Mouse (Mus musculus): ENCODE measurements around the gene A430078G23Rik. TPM values are rescaled to one million over a fixed set of nuclear protein-coding genes. Genes with fewer than 3 reads are reported as not detected.

A430078G23Rik gene
- total RNA-seq, 2 experiments from 2014 or later, result 0.51 to 0.56 TPM

DNA sequence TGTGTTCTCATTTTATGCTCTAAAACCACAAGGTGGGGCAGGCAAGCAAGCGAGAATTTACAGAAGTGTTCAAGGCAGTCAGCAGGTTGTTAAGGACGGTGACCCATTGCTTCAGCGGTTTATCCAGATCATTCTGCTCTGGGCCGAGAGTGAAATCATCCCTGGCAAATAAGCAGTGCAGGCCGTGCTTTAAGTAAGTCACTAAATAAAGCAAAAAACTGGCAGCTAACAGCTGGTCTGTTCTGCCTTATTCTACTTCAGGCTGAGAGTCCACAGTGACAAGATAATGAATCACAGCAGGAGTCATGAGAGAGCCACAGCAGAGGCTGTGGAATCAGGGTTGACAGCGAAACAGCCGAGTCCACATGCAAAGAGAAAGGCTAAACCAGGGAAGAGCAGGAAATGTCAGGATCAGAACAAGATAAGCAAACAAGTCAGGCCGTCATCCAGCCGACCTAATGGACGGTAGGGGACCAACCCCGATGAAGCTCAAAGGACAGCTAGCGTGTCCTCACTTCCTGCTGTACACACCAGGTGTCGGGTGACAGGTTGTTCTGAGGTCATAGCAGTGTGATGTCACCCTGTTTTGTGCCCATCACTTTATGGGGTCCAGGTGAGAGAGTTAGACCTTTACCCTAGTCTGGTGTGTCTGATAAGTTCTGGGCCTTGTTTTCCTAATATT, 4.9 kb upstream of the A430078G23Rik start:
- DNase-seq (ENCODE audit: low spot score in 2 of 2), result no peak

DNA sequence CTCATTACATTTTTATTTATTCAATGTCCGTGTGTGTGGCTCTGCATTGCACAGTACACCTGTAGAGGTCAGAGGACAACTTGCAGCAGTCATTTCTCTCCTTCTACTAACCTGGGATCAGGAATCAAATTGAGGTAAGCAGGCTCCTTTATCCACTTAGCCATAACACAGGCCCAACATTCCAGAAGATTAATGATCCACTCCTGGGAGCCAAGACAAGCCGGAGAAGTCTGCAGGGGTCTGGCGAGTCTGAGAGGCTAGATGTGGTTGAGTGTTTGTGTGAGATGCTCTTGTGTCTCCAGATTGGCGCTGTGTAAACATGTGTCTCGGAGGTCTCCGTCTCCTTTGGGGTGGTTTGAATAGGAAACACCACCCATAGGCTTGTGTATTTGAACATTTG, 2.5 kb upstream of the A430078G23Rik start:
- no peak for DNase-seq (ENCODE audit: low spot score in 2 of 2)

DNA sequence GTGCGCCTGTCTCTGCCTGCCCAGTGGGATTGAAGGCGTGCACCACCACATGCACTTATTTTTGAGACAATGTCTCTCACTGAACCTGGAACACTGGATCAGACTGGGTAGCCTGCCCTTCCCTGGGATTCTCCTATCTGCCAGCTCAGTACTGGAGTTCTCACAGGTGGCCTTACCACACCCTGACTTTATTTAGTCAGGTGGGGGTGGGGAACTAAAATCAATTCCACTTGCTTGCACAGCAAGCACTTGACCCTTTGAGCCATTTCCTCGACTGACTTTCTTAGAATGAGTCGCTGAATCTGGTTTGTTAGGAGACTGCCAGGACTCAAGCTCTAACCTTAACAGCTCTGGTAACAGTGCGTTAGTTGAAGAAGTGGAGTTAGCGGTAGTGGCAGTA, 500 bp upstream of the A430078G23Rik start:
- DNase-seq (ENCODE audit: low spot score in 2 of 2), result no peak

DNA sequence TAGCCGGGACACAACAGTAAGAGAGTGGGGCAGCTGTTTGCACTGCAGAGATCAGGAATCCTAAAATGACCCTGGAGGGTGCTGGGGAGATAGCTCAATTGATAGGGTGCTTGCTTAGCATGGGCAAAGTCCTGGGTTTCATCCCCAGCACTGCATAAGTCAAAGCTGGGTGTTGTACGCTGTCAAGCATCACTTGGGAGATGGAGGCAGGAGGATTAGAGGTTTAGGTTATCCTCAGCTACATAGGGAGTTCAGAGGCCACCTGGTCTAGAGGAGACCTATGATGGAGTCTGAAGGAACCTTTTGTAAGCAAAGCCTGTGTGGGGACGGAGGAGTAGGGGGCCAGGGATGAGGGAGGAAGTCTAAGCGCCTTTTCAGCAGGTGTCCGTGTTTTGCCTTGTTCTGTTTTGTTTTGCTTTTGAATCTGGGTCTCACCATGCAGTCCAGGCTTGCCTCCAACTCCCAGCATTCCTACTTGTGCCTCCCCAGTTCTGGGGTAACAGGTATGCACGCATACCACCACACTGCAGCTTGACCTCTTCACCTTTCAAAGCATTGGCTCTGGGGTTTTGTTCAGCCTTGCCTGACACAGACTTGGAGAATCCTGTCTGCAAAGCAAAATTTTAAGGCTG, 712 bp downstream of the A430078G23Rik start:
- no peak for DNase-seq (ENCODE audit: low spot score in 2 of 2)

DNA sequence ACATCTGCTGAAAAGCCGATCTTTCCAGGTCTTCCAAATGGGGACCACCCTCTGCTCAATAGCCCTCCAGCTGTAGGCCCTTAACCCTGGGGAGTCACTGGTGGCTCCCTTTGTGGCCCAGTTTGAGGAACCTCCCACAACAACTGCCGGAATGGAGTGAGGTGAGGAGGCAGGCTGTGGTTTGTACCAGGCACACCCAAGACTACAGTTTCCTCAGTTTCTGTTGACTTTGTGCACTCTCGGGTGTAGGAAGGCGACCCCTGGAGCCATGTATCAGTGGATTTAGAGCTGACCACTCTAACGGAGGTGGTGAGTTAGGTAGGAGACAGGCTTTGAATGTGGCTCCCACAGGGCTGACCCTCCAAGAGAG, 1.2 kb downstream of the A430078G23Rik start:
- no peak for DNase-seq (ENCODE audit: low spot score in 2 of 2)

DNA sequence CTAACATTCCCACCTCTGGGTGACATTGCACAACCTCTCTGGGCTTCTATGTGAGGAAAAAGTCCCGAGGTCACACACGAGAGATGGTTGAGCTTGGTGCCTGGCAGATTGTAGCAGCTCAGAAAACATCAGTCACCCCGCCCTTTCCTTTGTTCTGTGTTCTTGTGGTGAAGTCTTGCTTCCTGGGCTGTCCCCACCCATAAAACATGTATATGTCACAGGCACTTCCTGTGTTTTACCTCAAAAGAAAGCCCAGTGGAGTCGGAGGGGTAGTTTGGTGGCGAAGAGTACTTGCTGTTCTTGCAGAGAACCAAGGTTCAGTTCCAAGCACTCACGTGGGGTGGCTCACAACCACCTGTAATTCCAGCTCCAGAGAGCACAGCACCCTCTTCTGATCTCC, 2.4 kb downstream of the A430078G23Rik start:
- DNase-seq (ENCODE audit: low spot score in 2 of 2), result no peak

DNA sequence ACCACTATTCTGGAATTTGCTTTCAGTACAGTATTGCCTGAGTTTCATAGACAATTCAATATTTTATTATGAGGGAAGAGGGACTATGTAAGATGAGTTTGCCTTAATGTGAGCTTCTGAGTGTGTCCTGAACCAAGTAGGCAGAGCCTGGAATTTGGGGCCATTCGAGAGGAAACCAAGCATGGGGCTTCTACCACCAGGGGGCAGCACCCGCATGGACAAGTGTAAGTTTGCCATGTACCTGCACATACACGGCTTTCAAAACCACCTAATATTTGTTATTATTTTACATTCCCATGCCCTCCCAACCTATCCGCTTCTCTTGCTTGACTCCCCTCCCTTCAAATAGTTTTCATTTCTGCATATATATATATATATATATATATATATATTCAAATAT, 4.8 kb downstream of the A430078G23Rik start:
- peak; percentile 76 for DNase-seq (ENCODE audit: low spot score in 2 of 2)

DNA sequence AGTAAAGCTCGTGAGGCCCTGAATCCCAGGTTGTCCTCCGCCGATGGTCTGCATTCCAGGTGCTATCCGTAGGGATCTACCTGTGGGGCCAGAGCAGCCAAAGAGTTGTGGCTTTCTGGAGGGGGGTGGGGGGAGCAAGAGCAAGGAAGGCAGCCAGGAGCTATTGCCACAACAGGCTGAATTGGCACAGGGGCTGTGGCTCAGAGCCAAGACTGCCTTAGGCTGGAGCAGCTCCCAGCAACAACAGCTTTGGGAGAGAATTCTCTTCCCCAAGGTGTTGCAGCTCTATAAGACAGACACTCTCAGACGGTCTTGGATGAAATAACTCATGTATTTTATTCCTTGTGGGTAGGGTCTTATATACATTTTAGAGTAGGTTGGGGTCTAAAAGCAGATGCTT, 13.9 kb downstream of the A430078G23Rik start:
- no peak for DNase-seq (ENCODE audit: low spot score in 2 of 2)

DNA sequence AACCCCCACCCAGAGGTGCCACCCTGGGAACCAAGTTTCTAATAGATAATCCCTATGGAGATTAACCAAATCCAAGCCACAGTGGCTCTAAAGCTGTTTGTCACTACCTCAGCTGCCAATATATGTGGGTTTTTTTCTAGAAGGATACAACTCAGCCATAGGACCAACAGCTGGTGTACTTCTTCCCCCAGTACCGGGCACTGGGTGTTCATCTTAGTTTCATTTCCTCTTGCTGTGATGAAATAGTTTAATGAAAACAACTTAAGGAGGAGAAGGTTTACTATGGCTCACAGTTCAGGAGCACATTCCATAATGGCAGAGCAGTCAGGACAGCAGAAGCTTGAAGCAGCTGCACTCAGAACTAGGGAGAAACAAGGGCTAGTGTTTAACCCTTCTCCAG, 14.9 kb downstream of the A430078G23Rik start:
- DNase-seq (ENCODE audit: low spot score in 2 of 2), result no peak

DNA sequence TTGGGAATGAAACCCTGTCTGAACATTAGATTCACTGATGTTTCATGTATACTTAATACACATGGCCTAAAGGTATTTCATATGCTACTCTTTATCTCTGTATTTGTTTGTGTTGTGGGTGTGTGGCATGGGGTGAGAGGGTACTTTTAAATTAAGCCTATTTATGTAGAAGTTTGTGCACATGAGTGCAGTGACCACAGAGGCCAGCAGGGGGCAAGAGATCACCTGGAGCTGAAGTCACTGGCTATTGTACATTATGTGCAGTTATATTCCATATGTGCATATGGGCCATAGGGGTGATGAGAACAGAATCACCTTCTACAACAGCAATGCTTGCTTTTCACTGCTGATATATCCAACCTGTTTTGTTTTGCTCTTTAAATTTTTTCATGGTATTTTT, 22.5 kb downstream of the A430078G23Rik start:
- no peak for DNase-seq (ENCODE audit: low spot score in 2 of 2)

DNA sequence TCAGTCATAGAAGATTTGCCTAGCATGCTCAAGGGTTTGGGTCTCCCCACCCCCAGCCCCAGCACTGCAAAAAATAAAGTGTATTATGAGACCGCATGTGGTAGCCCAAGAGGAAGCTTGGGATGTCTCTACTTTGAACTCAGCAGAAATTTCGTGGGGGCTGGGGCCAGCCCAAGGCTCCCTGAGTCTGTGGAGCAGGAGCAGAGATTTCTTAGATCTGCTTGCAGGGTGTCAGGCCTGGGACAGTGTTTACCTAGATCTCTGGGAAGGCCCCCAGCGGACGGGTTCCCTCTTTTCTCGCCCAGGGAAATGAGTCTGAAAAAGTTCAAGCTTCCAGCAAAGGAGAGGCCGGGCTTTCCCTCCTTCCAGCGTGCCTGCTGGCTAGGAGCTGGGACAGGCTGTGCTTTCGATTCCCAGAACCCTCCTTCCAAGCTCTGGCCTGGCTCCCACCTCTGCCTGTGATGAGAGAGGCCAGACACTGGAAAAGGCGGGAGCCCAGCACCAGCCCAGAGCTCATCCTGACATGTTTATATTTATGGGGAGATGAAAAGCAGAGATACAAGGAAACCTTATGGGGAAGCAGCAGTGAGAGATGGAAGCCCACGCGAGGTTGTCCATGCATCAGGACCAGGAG, 23.5 kb downstream of the A430078G23Rik start:
- DNase-seq (ENCODE audit: low spot score in 2 of 2), result no peak

DNA sequence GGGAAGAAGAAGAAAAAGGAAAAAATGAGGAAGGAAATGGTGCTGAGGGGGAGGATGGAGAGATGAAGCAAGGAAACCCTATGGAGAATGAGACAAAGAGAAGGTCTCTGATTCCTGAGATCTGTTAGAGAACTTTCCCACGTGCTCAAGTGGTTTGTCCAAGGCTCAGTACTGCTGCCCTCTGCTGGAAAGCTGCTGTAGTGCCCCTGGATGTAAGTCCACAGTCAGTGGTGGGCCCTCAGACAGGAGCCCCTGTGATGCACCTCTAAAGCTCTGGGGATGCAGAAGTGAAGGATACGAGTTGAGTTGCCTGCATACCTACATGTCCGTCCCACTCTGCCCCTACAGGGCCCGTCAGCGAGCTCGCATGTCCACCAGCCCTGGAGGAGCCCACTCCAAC, 34.1 kb downstream of the A430078G23Rik start:
- peak in 1 of 2 experiments; percentile 48 for DNase-seq (ENCODE audit: low spot score in 2 of 2)

DNA sequence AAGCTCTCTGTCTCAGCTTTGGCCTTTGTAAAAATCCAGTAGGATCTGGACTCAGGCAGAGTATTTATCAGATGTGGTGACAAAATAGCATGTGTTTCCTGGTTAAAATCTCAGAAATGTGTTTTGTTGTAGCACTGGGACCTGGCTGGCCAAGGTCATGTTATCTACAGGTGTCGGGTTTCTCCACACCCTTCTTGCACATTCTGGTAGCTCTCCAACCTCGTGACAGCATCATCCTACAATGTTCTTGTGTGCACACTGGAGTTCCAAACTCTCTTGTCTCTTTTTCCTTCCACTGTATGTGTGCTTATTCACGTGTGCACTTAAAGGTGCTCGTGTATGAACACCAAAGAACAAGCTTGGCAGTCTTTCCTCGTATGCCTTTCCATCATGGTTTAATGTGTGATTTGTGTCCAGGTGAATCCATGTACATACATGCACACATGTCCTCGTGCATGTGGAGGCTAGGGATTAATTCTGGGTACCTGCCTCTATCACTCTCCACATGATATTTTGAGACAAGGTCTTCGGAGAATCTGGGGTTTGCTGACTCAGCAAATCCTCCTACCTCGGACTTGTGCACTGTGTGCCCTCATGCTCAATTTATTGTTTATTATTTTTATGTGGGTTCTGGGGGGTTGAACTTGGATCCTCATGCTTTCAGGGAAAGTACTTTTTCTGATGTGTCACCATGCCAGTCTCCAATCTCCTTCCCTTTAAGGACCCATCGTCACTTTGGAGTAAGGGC, 35.5 kb downstream of the A430078G23Rik start:
- no peak for DNase-seq (ENCODE audit: low spot score in 2 of 2)

DNA sequence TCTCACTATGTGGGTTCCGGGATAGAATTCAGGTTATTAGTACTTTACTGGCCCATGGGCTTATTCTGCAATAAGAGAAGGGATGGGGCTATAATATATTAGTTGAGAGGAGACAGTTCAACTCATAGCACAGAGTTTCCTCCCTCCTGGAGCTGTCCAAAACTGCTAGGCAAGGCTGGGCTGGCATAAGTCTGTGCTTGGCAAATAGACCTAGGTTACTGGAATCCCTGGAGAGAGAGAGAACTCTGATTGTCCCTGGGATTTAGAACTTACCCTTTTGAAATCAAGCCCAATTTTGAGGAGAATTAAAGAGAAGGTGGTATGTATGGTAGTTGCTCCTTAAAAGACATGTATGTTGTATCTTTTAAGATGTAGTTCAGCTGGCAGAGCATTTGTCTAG, 36.3 kb downstream of the A430078G23Rik start:
- DNase-seq (ENCODE audit: low spot score in 2 of 2), result no peak

DNA sequence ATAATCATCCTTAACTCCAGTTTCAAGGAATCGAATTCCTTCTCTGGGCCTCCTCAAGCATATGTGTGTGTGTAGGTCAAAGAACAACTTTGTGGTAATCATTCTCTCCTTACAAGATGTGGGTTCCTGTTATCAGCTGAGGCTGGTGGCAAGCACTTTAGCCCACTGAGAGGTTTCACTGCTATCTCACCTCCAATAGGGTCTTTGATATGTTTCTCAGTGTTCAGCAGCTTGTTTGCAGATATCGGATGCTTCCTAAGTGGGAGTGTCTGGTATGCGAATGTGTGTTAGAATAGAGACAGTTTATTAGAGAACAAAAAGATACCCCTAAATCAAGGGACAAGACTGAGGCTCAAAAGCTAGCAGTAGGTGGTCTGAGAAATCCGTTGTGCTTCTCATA, 39.1 kb downstream of the A430078G23Rik start:
- no peak for DNase-seq (ENCODE audit: low spot score in 2 of 2)

DNA sequence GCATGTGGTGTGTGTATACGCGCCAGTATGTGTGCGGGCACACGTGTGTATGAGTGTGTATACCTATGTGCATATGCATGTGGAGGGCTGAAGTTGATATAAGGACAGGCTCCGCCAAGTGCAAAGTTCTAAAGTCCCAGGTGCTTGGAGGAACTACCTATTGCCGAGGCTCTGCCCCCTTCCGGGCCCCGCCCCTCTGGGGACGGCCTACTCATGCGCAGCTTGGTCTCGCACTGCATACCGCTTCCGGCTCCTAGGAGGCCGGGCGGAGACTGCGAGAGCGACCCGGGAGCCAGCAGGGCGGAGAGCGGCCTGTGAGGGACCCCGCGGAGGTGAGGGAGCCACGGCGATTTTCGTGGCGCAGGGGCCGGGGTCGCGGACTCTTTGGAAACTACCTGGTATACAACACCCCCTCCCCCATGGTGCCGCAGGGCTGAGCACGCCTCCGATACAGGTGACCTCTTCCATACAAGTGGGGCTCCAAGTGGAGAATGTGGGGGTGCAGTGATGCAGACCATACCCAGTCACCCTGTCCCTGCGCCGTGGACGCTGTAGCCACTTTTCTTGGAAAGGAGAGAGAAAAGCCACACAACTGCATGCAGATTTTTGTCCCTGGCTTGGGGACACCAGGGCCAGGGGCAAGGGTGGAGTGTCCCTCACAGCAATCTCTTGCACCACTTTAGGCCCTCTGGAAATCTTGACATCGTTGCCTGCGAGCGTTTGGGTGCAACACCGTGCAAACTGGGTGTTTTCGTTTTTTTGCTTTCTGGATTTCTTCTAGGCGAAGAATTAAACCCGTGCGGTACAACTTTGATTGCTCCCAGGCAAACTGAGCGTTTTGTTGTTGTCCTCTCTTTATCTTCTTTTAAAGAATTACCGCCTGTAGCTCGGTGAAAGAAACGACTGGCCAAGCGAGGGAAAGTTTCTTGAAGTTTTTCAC, 39.8 kb downstream of the A430078G23Rik start, which contains the start of gene Arhgef18:
TSS of gene Arhgef18 (plus strand) at position 236 of the 940 bp plus-strand sequence.
- peak; percentile 58 to 72 for DNase-seq (ENCODE audit: low spot score in 2 of 2)

DNA sequence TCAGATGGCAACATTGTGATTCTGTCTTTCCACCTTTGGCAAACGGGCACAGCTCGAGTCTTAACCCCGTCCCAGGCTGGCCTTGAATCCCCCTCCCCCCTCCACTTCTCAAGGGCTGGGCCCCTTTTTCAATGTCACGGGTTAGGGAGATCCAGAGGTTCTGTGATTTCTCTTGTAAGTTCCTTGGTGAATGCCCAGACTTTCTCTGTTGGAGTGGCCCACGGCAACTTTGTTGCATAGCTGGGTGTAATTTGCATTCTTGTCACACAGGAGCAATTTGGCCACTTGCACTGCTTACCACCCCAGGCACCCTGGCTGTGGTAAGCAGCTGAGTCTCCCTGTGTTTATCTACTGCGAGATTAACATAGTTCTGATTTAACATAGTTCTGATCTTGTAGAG, 41.4 kb downstream of the A430078G23Rik start:
- DNase-seq (ENCODE audit: low spot score in 2 of 2), result no peak

DNA sequence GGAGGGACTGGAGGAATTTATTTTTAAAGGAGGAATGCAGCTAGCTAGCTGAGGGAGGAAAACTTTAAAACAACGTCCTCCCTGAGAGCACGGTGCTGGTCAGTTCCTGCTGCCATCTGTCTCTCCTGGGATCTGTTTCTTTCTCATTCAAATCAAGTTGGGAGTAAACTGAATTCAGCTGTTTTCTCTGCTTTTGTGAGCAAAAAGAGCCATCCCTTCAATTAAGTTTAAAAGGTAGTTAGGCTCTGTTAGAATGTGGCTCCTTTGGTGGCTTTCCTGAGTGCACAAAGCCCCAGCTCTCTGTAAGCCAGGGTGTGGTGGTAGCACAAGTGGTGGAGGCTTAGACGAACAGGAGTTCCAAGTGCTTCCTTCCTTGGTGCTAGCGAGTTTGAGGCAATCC, 42.0 kb downstream of the A430078G23Rik start:
- DNase-seq (ENCODE audit: low spot score in 2 of 2), result no peak

DNA sequence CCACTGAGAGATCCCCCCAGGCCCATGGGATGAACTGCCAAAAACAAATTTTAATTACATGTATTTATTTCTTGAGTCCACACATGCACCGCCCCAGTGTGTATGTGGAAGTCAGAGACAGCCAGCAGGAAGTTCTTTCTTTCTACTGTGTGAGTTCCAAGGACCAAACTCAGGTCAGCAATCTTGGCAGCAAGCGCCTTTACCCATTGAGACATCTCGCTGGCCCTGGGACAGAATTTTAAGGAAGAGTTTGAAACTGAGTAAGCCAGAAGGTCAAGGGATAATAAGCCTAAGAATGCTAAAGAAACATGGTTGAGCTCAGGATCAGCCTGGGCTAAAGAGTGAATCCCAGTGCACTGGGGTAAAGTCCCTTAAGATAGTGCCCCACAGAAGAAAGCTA, 44.4 kb downstream of the A430078G23Rik start:
- no peak for DNase-seq (ENCODE audit: low spot score in 2 of 2)

DNA sequence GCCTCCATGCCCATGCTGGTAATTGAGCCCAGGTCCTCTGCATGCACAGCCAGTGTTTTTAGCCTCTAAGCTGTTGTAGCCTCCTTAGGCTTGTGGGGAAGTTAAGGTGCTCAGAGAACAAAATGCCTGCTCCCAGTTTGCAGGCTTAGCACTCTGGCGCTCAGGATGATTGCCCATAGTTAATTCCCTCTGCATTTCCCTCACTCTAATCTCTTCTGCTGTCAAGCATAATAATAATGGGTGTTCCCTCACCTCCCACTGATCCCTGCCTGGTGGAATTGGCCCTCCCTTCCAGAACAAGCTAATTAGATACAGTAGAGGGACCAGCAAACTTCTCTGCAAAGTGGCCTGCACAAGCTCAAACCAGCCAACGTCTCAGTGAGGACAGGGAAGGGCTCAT, 47.3 kb downstream of the A430078G23Rik start:
- no peak for DNase-seq (ENCODE audit: low spot score in 2 of 2)

DNA sequence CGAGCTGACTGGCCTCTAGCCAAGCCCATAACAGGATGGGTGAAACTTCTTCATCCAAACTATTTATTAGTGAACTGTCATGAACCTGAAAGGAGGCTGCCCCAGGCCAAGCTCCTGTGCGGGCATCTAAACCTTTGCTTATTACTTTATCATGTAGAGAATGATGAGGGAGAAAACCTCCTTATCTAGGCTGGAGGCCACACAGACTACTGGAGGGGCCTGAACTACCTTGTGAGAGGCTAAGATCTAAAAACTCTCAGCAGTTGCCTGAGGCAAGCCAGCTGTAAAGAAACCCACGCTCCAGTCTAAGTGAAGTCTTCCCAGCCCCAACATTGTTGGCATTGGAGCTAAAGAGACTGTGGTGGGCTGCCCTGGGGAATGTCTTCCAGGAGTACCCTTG, 54.2 kb downstream of the A430078G23Rik start:
- no peak for DNase-seq (ENCODE audit: low spot score in 2 of 2)
